ENCODE assay signal across 8 mouse cellular contexts in genomic region chr5:114370371-114370776, GRCm38 (mm10). TPM values are rescaled to one million over a fixed set of nuclear protein-coding genes. Genes with fewer than 3 reads are reported as not detected.
A peak's percentile ranks its signal among the peaks of the same experiment; 100 is the strongest.
DNase-seq lines count a peak whose midpoint lies in the region; ATAC-seq and TF ChIP-seq lines count a peak whose summit lies in the region.

No protein-coding gene starts in this region.

- 32% methylated on average over 9 of the region's 9 CpGs for WGBS in heart, adult 2 months
- 53% methylated on average over 9 of the region's 9 CpGs for WGBS in kidney, adult 2 months
- 11% methylated on average over 9 of the region's 9 CpGs for WGBS in lung, embryonic 14.5 days

- no peaks in the 10 kb centered on the region for H3K9me3 ChIP-seq in lung, embryonic 14.5 days (ENCODE audit: low read depth, low read length)

- no peak overlapping the region for H3K4me3 ChIP-seq in testis, adult 2 months (ENCODE audit: control insufficient read depth, low read depth, low read length)
- H3K4me3 ChIP-seq in heart, adult 2 months: peak overlapping the region; percentile 15
- H3K4me3 ChIP-seq in kidney, adult 2 months (ENCODE audit: insufficient read depth, low read depth, low read length): no peak overlapping the region
- no peak overlapping the region for H3K4me3 ChIP-seq in lung, embryonic 14.5 days (ENCODE audit: low read depth, low read length)

- peak overlapping the region; percentile 7; the same call in 1 of the 2 replicates for H3K9ac ChIP-seq in heart, adult 2 months (ENCODE audit: low read depth, low read length)
- peak overlapping the region; percentile 43 for H3K9ac ChIP-seq in lung, embryonic 14.5 days

- DNase-seq in testis, postnatal 10 days (ENCODE audit: low spot score): no peak
- peak; percentile 57 to 74 for DNase-seq in heart, adult 2 months
- DNase-seq in kidney, adult 2 months: peak; percentile 91
- peak; percentile 97 for DNase-seq in lung, embryonic 14.5 days
- DNase-seq in yolk sac, embryonic 10.5 days (ENCODE audit: low spot score): peak; percentile 30
- DNase-seq in frontal cortex, postnatal 14 days (ENCODE audit: low spot score in 2 of 2): no peak
- DNase-seq in retina, postnatal 1 day: no peak

- peak; percentile 88 for ATAC-seq in lung, embryonic 14.5 days (ENCODE audit: insufficient read depth)

- intact Hi-C loops in heart, adult 2 months (cut with DNase I): loop anchor here (10.0 kb wide), 1 partner anchor 196 kb away; no protein-coding TSS in a partner anchor

- H3K79me2 ChIP-seq in heart, adult 2 months (replicated peaks; ENCODE audit: control insufficient read depth, insufficient read depth, low read length): no peaks in the 10 kb centered on the region; the same call in none of the 2 replicates

- no peaks in the 10 kb centered on the region; the same call in 1 of the 2 replicates for H3K36me3 ChIP-seq in testis, adult 2 months (ENCODE audit: control insufficient read depth, insufficient read depth, low read length)
- peaks cover 9% of the 10 kb centered on the region for H3K36me3 ChIP-seq in heart, adult 2 months (ENCODE audit: control insufficient read depth, insufficient read depth, low read length)
- H3K36me3 ChIP-seq in kidney, adult 2 months (ENCODE audit: control insufficient read depth, insufficient read depth, low read length): no peaks in the 10 kb centered on the region
- H3K36me3 ChIP-seq in lung, embryonic 14.5 days (ENCODE audit: insufficient read depth): peaks cover 96% of the 10 kb centered on the region

- H3K4me1 ChIP-seq in testis, adult 2 months (ENCODE audit: control insufficient read depth, insufficient read depth, low read length): no peaks in the 10 kb centered on the region; the same call in none of the 2 replicates
- peaks cover 42% of the 10 kb centered on the region for H3K4me1 ChIP-seq in heart, adult 2 months (ENCODE audit: control insufficient read depth, insufficient read depth, low read length)
- H3K4me1 ChIP-seq in kidney, adult 2 months (ENCODE audit: control insufficient read depth, insufficient read depth, low read length): peaks cover 13% of the 10 kb centered on the region
- peaks cover 43% of the 10 kb centered on the region for H3K4me1 ChIP-seq in lung, embryonic 14.5 days (ENCODE audit: insufficient read depth)

- H3K4me2 ChIP-seq in lung, embryonic 14.5 days: peak overlapping the region; percentile 48

- TF ChIP-seq CTCF in testis, adult 2 months (IDR thresholded peaks at IDR 0.05; ENCODE audit: control insufficient read depth, insufficient read depth, insufficient replicate concordance, low read depth, low read length): no peak
- TF ChIP-seq CTCF in heart, adult 2 months (IDR thresholded peaks at IDR 0.05): peak; percentile 26; the same call in 1 of the 2 replicates
- no peak for TF ChIP-seq CTCF in kidney, adult 2 months (conservative IDR thresholded peaks at IDR 0.05; ENCODE audit: insufficient read depth, insufficient read length, low read depth, low read length)
- TF ChIP-seq CTCF in lung, embryonic 14.5 days (IDR thresholded peaks at IDR 0.05; ENCODE audit: low read depth): peak; percentile 53

- TF ChIP-seq EP300 in heart, adult 2 months (IDR thresholded peaks at IDR 0.05; ENCODE audit: insufficient read depth, low read depth, low read length): 0 out of 2 replicates have a peak, but pooled peaks have one; percentile 6

- H3K27me3 ChIP-seq in testis, adult 2 months (ENCODE audit: control insufficient read depth, insufficient read depth, low read length): no peaks in the 10 kb centered on the region
- no peaks in the 10 kb centered on the region for H3K27me3 ChIP-seq in heart, adult 2 months (ENCODE audit: control insufficient read depth, insufficient read depth, low read length)
- H3K27me3 ChIP-seq in kidney, adult 2 months (replicated peaks; ENCODE audit: control insufficient read depth, insufficient read depth, low read length): no peaks in the 10 kb centered on the region
- H3K27me3 ChIP-seq in lung, embryonic 14.5 days (ENCODE audit: insufficient read depth, low read length): no peaks in the 10 kb centered on the region

- H3K27ac ChIP-seq in testis, adult 2 months (ENCODE audit: control insufficient read depth, insufficient read depth, low read depth, low read length): peak overlapping the region; percentile 54; the same call in 1 of the 2 replicates
- peak overlapping the region; percentile 79 for H3K27ac ChIP-seq in heart, adult 2 months
- peak overlapping the region; percentile 92 for H3K27ac ChIP-seq in kidney, adult 2 months (ENCODE audit: insufficient read depth, low read depth, low read length)
- peak overlapping the region; percentile 99 for H3K27ac ChIP-seq in lung, embryonic 14.5 days (ENCODE audit: low read depth)

- no peak for TF ChIP-seq POLR2A in testis, adult 2 months (IDR thresholded peaks at IDR 0.05; ENCODE audit: control insufficient read depth, low read depth, low read length)
- TF ChIP-seq POLR2A in heart, adult 2 months (IDR thresholded peaks at IDR 0.05; ENCODE audit: insufficient read depth, low read depth, low read length): no peak
- TF ChIP-seq POLR2A in kidney, adult 2 months (IDR thresholded peaks at IDR 0.05; ENCODE audit: low read depth, low read length): no peak

RNA-seq across cellular contexts. Expression of gene Kctd10, which starts 9.9 kb away (rescaled TPM):
- polyA plus RNA-seq in testis, adult 2 months (2012; rRNA removed): 48.4 and 54.6 TPM in 2 replicates
- total RNA-seq in heart, adult 2 months (2021): 10 to 100 TPM; 48.9 to 51.8 TPM
- 48.0 and 63.5 TPM in 2 replicates for polyA plus RNA-seq in heart, adult 2 months (2012; rRNA removed)
- 63.5 and 63.8 TPM in 2 replicates for polyA plus RNA-seq in kidney, adult 2 months (2012; rRNA removed)
- 140 and 144 TPM in 2 replicates for polyA plus RNA-seq in lung, embryonic 14.5 days (2014; fragmentation: Nextera tagmentation; extraction: Ambion mirVana)

RNA-seq across cellular contexts. Expression of gene Ube3b, which starts 10.0 kb away (rescaled TPM):
- polyA plus RNA-seq in testis, adult 2 months (2012; rRNA removed): 128 and 142 TPM in 2 replicates
- total RNA-seq in heart, adult 2 months (2021): 100 to 1,000 TPM in 1 of 2 experiments, 10 to 100 TPM in 1; 86.3 to 101 TPM
- polyA plus RNA-seq in heart, adult 2 months (2012; rRNA removed): 84.2 and 103 TPM in 2 replicates
- polyA plus RNA-seq in kidney, adult 2 months (2012; rRNA removed): 70.9 and 81.9 TPM in 2 replicates
- 56.3 and 59.3 TPM in 2 replicates for polyA plus RNA-seq in lung, embryonic 14.5 days (2014; fragmentation: Nextera tagmentation; extraction: Ambion mirVana)

Comparison
In these comparisons a context has a peak if more than half of its experiments do, and no peak if none do; other contexts are left out.
1. CTCF ChIP-seq: peak in heart, adult 2 months (single experiment) and lung, embryonic 14.5 days (single experiment); none in testis, adult 2 months (single experiment) and kidney, adult 2 months (single experiment).
2. DNase-seq: peak in heart, adult 2 months (2 of 2), kidney, adult 2 months (single experiment), lung, embryonic 14.5 days (single experiment) and yolk sac, embryonic 10.5 days (single experiment); none in testis, postnatal 10 days (single experiment), frontal cortex, postnatal 14 days (0 of 2) and retina, postnatal 1 day (single experiment).
3. Peak in every context shown above with its lines, with median percentiles within 50 percentile points of each other: H3K27ac ChIP-seq.